Mouse (Mus musculus) MN1 (cell line): ENCODE results near the gene Smim20.

Source experiments
- DNase-seq: peaks from one replicate; pipeline ENCODE4 v3.0.0-alpha.2; 2016; ENCODE audit warnings: low spot score

The Smim20 gene

GRCm38 (mm10) chr5:53307437-53307836 lies 40.6 kb downstream of the Smim20 start:
- no peak for DNase-seq

- DNase-seq = no peak
These were observed 47.7 kb downstream of the Smim20 start for GRCm38 (mm10) chr5:53314404-53315167.

- no peak for DNase-seq
These were observed 48.9 kb downstream of the Smim20 start for GRCm38 (mm10) chr5:53315829-53316228.

- DNase-seq = no peak
These were observed 50.5 kb downstream of the Smim20 start for GRCm38 (mm10) chr5:53317396-53317795.

- no peak for DNase-seq
These were observed 51.1 kb downstream of the Smim20 start for GRCm38 (mm10) chr5:53317885-53318466.

- DNase-seq = no peak
These were observed 53.4 kb downstream of the Smim20 start for GRCm38 (mm10) chr5:53320331-53320730.

- DNase-seq = no peak
These were observed 55.0 kb downstream of the Smim20 start for GRCm38 (mm10) chr5:53321901-53322300.

GRCm38 (mm10) chr5:53322471-53322870 lies 55.6 kb downstream of the Smim20 start:
- no peak for DNase-seq

GRCm38 (mm10) chr5:53323121-53323520 lies 56.2 kb downstream of the Smim20 start:
- no peak for DNase-seq

GRCm38 (mm10) chr5:53324256-53324655 lies 57.4 kb downstream of the Smim20 start:
- no peak for DNase-seq

GRCm38 (mm10) chr5:53324791-53325190 lies 57.9 kb downstream of the Smim20 start:
- no peak for DNase-seq

- DNase-seq = peak; percentile 75
These were observed 59.1 kb downstream of the Smim20 start for GRCm38 (mm10) chr5:53326023-53326422.

GRCm38 (mm10) chr5:53326491-53326890 lies 59.6 kb downstream of the Smim20 start:
- no peak for DNase-seq
